Mouse (Mus musculus): ENCODE measurements around the gene Kbtbd4. TPM values are rescaled to one million over a fixed set of nuclear protein-coding genes. Genes with fewer than 3 reads are reported as not detected.

Gene Kbtbd4
- polyA plus RNA-seq, 1 experiment from 2014 or later = 29.7 TPM

Other genes with a start within 250 kb of the Kbtbd4 start
- gene Nup160, start 227.5 kb upstream of the Kbtbd4 start, polyA plus RNA-seq (2015; fragmentation: Nextera tagmentation; extraction: Ambion mirVana) = 41.0 and 43.4 TPM in 2 replicates
- 67.4 and 82.3 TPM in 2 replicates for gene Fnbp4, start 159.4 kb upstream of the Kbtbd4 start, polyA plus RNA-seq (2015; fragmentation: Nextera tagmentation; extraction: Ambion mirVana)
- gene Agbl2, start 122.0 kb upstream of the Kbtbd4 start, polyA plus RNA-seq (2015; fragmentation: Nextera tagmentation; extraction: Ambion mirVana) = 0.43 and 0.67 TPM in 2 replicates
- gene Mtch2, start 57.6 kb upstream of the Kbtbd4 start, polyA plus RNA-seq (2015; fragmentation: Nextera tagmentation; extraction: Ambion mirVana) = 221 and 238 TPM in 2 replicates
- gene C1qtnf4, start 18.9 kb upstream of the Kbtbd4 start, polyA plus RNA-seq (2015; fragmentation: Nextera tagmentation; extraction: Ambion mirVana) = 5.3 and 5.7 TPM in 2 replicates
- gene Ndufs3, start 87 bp downstream of the Kbtbd4 start, polyA plus RNA-seq (2015; fragmentation: Nextera tagmentation; extraction: Ambion mirVana) = 221 and 234 TPM in 2 replicates
- gene Celf1, start 35.6 kb downstream of the Kbtbd4 start, polyA plus RNA-seq (2015; fragmentation: Nextera tagmentation; extraction: Ambion mirVana) = 74.3 and 81.5 TPM in 2 replicates
- gene Rapsn, start 130.9 kb downstream of the Kbtbd4 start, polyA plus RNA-seq (2015; fragmentation: Nextera tagmentation; extraction: Ambion mirVana) = 1.5 and 4.8 TPM in 2 replicates
- 264 and 286 TPM in 2 replicates for gene Psmc3, start 149.3 kb downstream of the Kbtbd4 start, polyA plus RNA-seq (2015; fragmentation: Nextera tagmentation; extraction: Ambion mirVana)
- 43.7 and 51.3 TPM in 2 replicates for gene Slc39a13, start 165.7 kb downstream of the Kbtbd4 start, polyA plus RNA-seq (2015; fragmentation: Nextera tagmentation; extraction: Ambion mirVana)
- 5.1 and 6.7 TPM in 2 replicates for gene Spi1, start 177.7 kb downstream of the Kbtbd4 start, polyA plus RNA-seq (2015; fragmentation: Nextera tagmentation; extraction: Ambion mirVana)
- 0.17 and 0.54 TPM in 2 replicates for gene Mybpc3, start 213.4 kb downstream of the Kbtbd4 start, polyA plus RNA-seq (2015; fragmentation: Nextera tagmentation; extraction: Ambion mirVana)

Measured in stomach, embryonic 16.5 days (tissue).